In genomic region chr9:44604779-44605615, GRCm38 (mm10) we compare ENCODE assay signal across 8 mouse cellular contexts. TPM values are rescaled to one million over a fixed set of nuclear protein-coding genes. Genes with fewer than 3 reads are reported as not detected.
DNase-seq lines count a peak whose midpoint lies in the region; ATAC-seq and TF ChIP-seq lines count a peak whose summit lies in the region.

Gene Ddx6 (plus strand): TSS chr9:44604892.

- H3K4me2 ChIP-seq in embryonic facial prominence, embryonic 13.5 days = peak within 1 kb of the TSS; percentile 82
- H3K4me2 ChIP-seq in limb, embryonic 13.5 days (replicated peaks) = peak within 1 kb of the TSS; percentile 79
- H3K4me2 ChIP-seq in midbrain, embryonic 15.5 days = peak within 1 kb of the TSS; percentile 97

- TF ChIP-seq EP300 in heart, adult 2 months (IDR thresholded peaks at IDR 0.05; ENCODE audit: insufficient read depth, low read depth, low read length) = no peak

- H3K4me1 ChIP-seq in embryonic facial prominence, embryonic 13.5 days = peaks cover 29% of the 10 kb centered on the region
- peaks cover 12% of the 10 kb centered on the region for H3K4me1 ChIP-seq in heart, adult 2 months (ENCODE audit: control insufficient read depth, insufficient read depth, low read length)
- H3K4me1 ChIP-seq in limb, embryonic 13.5 days = peaks cover 28% of the 10 kb centered on the region
- H3K4me1 ChIP-seq in midbrain, embryonic 15.5 days = peaks cover 40% of the 10 kb centered on the region
- H3K4me1 ChIP-seq in spleen, adult 2 months (ENCODE audit: control insufficient read depth, insufficient read depth, insufficient read length) = peaks cover 11% of the 10 kb centered on the region

- DNase-seq in 3T3-L1 (ENCODE audit: low read depth, low spot score) = peak; percentile 58
- peak; percentile 35 to 53 for DNase-seq in adrenal gland, postnatal 4 days (ENCODE audit: low spot score in 2 of 2)
- DNase-seq in heart, adult 2 months = peak; percentile 87 to 88
- peak; percentile 53 to 71 for DNase-seq in kidney, adult 8-10 months
- DNase-seq in spleen, adult 2 months (ENCODE audit: low read depth in 1 of 2, low spot score in 2 of 2) = peak; percentile 57 to 73

- TF ChIP-seq CTCF in heart, adult 2 months (IDR thresholded peaks at IDR 0.05) = no peak
- no peak for TF ChIP-seq CTCF in spleen, adult 2 months (IDR thresholded peaks at IDR 0.05; ENCODE audit: extremely low read depth, insufficient read depth, insufficient read length, insufficient replicate concordance)

- no peaks in the 10 kb centered on the region for H3K27me3 ChIP-seq in embryonic facial prominence, embryonic 13.5 days
- H3K27me3 ChIP-seq in heart, adult 2 months (ENCODE audit: control insufficient read depth, insufficient read depth, low read length) = no peaks in the 10 kb centered on the region
- H3K27me3 ChIP-seq in limb, embryonic 13.5 days = no peaks in the 10 kb centered on the region
- no peaks in the 10 kb centered on the region for H3K27me3 ChIP-seq in midbrain, embryonic 15.5 days (replicated peaks)
- no peaks in the 10 kb centered on the region for H3K27me3 ChIP-seq in spleen, adult 2 months (ENCODE audit: control insufficient read depth, insufficient read depth, low read length)

- ATAC-seq in embryonic facial prominence, embryonic 13.5 days (ENCODE audit: insufficient number of reproducible peaks, insufficient read depth, low FRiP score, low TSS enrichment, low read depth) = peak; percentile 45
- ATAC-seq in limb, embryonic 13.5 days (ENCODE audit: low FRiP score, low read depth) = peak; percentile 61
- peak; percentile 77 for ATAC-seq in midbrain, embryonic 15.5 days (replicated peaks)

- peak; percentile 33; the same call in 1 of the 2 replicates for TF ChIP-seq POLR2A in heart, adult 2 months (IDR thresholded peaks at IDR 0.05; ENCODE audit: insufficient read depth, low read depth, low read length)
- TF ChIP-seq POLR2A in spleen, adult 2 months (IDR thresholded peaks at IDR 0.05; ENCODE audit: low read depth, low read length) = peak; percentile 53

- H3K4me3 ChIP-seq in embryonic facial prominence, embryonic 13.5 days = peak within 1 kb of the TSS; percentile 98
- peak within 1 kb of the TSS; percentile 64 for H3K4me3 ChIP-seq in heart, adult 2 months
- H3K4me3 ChIP-seq in limb, embryonic 13.5 days = peak within 1 kb of the TSS; percentile 98
- H3K4me3 ChIP-seq in midbrain, embryonic 15.5 days = peak within 1 kb of the TSS; percentile 99
- peak within 1 kb of the TSS; percentile 100 for H3K4me3 ChIP-seq in spleen, adult 2 months (ENCODE audit: extremely low read depth, insufficient read depth, insufficient read length)

- H3K9me3 ChIP-seq in embryonic facial prominence, embryonic 13.5 days = no peaks in the 10 kb centered on the region
- no peaks in the 10 kb centered on the region for H3K9me3 ChIP-seq in limb, embryonic 13.5 days
- H3K9me3 ChIP-seq in midbrain, embryonic 15.5 days = no peaks in the 10 kb centered on the region

- WGBS in embryonic facial prominence, embryonic 13.5 days = 1% methylated on average over 70 of the region's 80 CpGs
- WGBS in heart, adult 2 months = 2% methylated on average over 61 of the region's 80 CpGs
- WGBS in limb, embryonic 13.5 days = under 1% methylated on average over 72 of the region's 80 CpGs
- under 1% methylated on average over 53 of the region's 80 CpGs for WGBS in midbrain, embryonic 15.5 days
- WGBS in spleen, adult 2 months = 1% methylated on average over 62 of the region's 80 CpGs

- intact Hi-C loops in heart, adult 2 months (cut with DNase I) = loop anchor here (2.0 kb wide), 2 partner anchors 16 to 94 kb away; no protein-coding TSS in a partner anchor

- peaks cover 29% of the 10 kb centered on the region for H3K36me3 ChIP-seq in embryonic facial prominence, embryonic 13.5 days
- peaks cover 31% of the 10 kb centered on the region for H3K36me3 ChIP-seq in heart, adult 2 months (ENCODE audit: control insufficient read depth, insufficient read depth, low read length)
- H3K36me3 ChIP-seq in limb, embryonic 13.5 days = peaks cover 26% of the 10 kb centered on the region
- H3K36me3 ChIP-seq in midbrain, embryonic 15.5 days (replicated peaks) = peaks cover 6% of the 10 kb centered on the region; the same call in 1 of the 2 replicates
- H3K36me3 ChIP-seq in spleen, adult 2 months (ENCODE audit: control insufficient read depth, insufficient read depth, low read length) = peaks cover 23% of the 10 kb centered on the region

- peaks cover 12% of the 10 kb centered on the region for H3K79me2 ChIP-seq in heart, adult 2 months (replicated peaks; ENCODE audit: control insufficient read depth, insufficient read depth, low read length)

- H3K9ac ChIP-seq in embryonic facial prominence, embryonic 13.5 days = peak within 1 kb of the TSS; percentile 100
- H3K9ac ChIP-seq in heart, adult 2 months (ENCODE audit: low read depth, low read length) = peak within 1 kb of the TSS; percentile 100
- H3K9ac ChIP-seq in limb, embryonic 13.5 days = peak within 1 kb of the TSS; percentile 100
- H3K9ac ChIP-seq in midbrain, embryonic 15.5 days = peak within 1 kb of the TSS; percentile 100

- peak within 1 kb of the TSS; percentile 100 for H3K27ac ChIP-seq in embryonic facial prominence, embryonic 13.5 days
- peak within 1 kb of the TSS; percentile 100 for H3K27ac ChIP-seq in heart, adult 2 months
- H3K27ac ChIP-seq in limb, embryonic 13.5 days = peak within 1 kb of the TSS; percentile 99
- peak within 1 kb of the TSS; percentile 100 for H3K27ac ChIP-seq in midbrain, embryonic 15.5 days
- H3K27ac ChIP-seq in spleen, adult 2 months (ENCODE audit: insufficient read depth, low read length) = peak within 1 kb of the TSS; percentile 100

RNA-seq across cellular contexts. Expression of gene Ddx6, which starts in this region (rescaled TPM):
- 100 to 1,000 TPM; 146 to 157 TPM for total RNA-seq in adrenal gland, postnatal 4 days (2021)
- 28.3 and 29.2 TPM in 2 replicates for polyA plus RNA-seq in embryonic facial prominence, embryonic 13.5 days (2015; fragmentation: Nextera tagmentation; extraction: Ambion mirVana)
- 10 to 100 TPM; 75.6 to 88.4 TPM for total RNA-seq in heart, adult 2 months (2021)
- 14.3 and 26.7 TPM in 2 replicates for polyA plus RNA-seq in heart, adult 2 months (2012; rRNA removed)
- 25.8 and 26.0 TPM in 2 replicates for polyA plus RNA-seq in limb, embryonic 13.5 days (2015; fragmentation: Nextera tagmentation; extraction: Ambion mirVana)
- polyA plus RNA-seq in midbrain, embryonic 15.5 days (2015; fragmentation: Nextera tagmentation; extraction: Ambion mirVana) = 20.7 and 22.6 TPM in 2 replicates
- 15.3 and 17.3 TPM in 2 replicates for polyA plus RNA-seq in spleen, adult 2 months (2012; rRNA removed)

Comparison
In these comparisons a context has a peak if more than half of its experiments do, and no peak if none do; other contexts are left out.
1. Peak in every context shown above with its lines: DNase-seq, ATAC-seq, H3K4me3 ChIP-seq and H3K27ac ChIP-seq.